Mouse (Mus musculus): ENCODE data around the gene Lclat1.

The Lclat1 gene

GRCm38 (mm10) chr17:73087045-73087910 is 20.5 kb upstream of the Lclat1 start:
- DNase-seq (ENCODE audit: extremely low read depth, low read depth, low spot score): no peak

- no peak for DNase-seq (ENCODE audit: extremely low read depth, low read depth, low spot score)
Observed at GRCm38 (mm10) chr17:73091368-73091767, 16.4 kb upstream of the Lclat1 start.

- DNase-seq (ENCODE audit: extremely low read depth, low read depth, low spot score): no peak
Observed at GRCm38 (mm10) chr17:73092103-73093097, 15.4 kb upstream of the Lclat1 start.

- no peak for DNase-seq (ENCODE audit: extremely low read depth, low read depth, low spot score)
Observed at GRCm38 (mm10) chr17:73095070-73095469, 12.7 kb upstream of the Lclat1 start.

GRCm38 (mm10) chr17:73095585-73095984 is 12.2 kb upstream of the Lclat1 start:
- DNase-seq (ENCODE audit: extremely low read depth, low read depth, low spot score): no peak

GRCm38 (mm10) chr17:73096484-73096883 is 11.3 kb upstream of the Lclat1 start:
- DNase-seq (ENCODE audit: extremely low read depth, low read depth, low spot score): no peak

GRCm38 (mm10) chr17:73098636-73099035 is 9.1 kb upstream of the Lclat1 start:
- no peak for DNase-seq (ENCODE audit: extremely low read depth, low read depth, low spot score)

- no peak for DNase-seq (ENCODE audit: extremely low read depth, low read depth, low spot score)
Observed at GRCm38 (mm10) chr17:73100396-73100795, 7.4 kb upstream of the Lclat1 start.

GRCm38 (mm10) chr17:73102538-73102937 is 5.2 kb upstream of the Lclat1 start:
- no peak for DNase-seq (ENCODE audit: extremely low read depth, low read depth, low spot score)

GRCm38 (mm10) chr17:73108170-73108887 is 544 bp downstream of the Lclat1 start:
- DNase-seq (ENCODE audit: extremely low read depth, low read depth, low spot score): no peak

GRCm38 (mm10) chr17:73108888-73109259 is 1.1 kb downstream of the Lclat1 start:
- no peak for DNase-seq (ENCODE audit: extremely low read depth, low read depth, low spot score)

- DNase-seq (ENCODE audit: extremely low read depth, low read depth, low spot score): no peak
Observed at GRCm38 (mm10) chr17:73112128-73112527, 4.3 kb downstream of the Lclat1 start.

GRCm38 (mm10) chr17:73112601-73113000 is 4.8 kb downstream of the Lclat1 start:
- no peak for DNase-seq (ENCODE audit: extremely low read depth, low read depth, low spot score)

GRCm38 (mm10) chr17:73113230-73113629 is 5.4 kb downstream of the Lclat1 start:
- no peak for DNase-seq (ENCODE audit: extremely low read depth, low read depth, low spot score)

- no peak for DNase-seq (ENCODE audit: extremely low read depth, low read depth, low spot score)
Observed at GRCm38 (mm10) chr17:73118134-73118533, 10.3 kb downstream of the Lclat1 start.

- DNase-seq (ENCODE audit: extremely low read depth, low read depth, low spot score): no peak
Observed at GRCm38 (mm10) chr17:73118702-73119101, 10.9 kb downstream of the Lclat1 start.

GRCm38 (mm10) chr17:73119150-73119549 is 11.4 kb downstream of the Lclat1 start:
- no peak for DNase-seq (ENCODE audit: extremely low read depth, low read depth, low spot score)

GRCm38 (mm10) chr17:73120545-73120944 is 12.8 kb downstream of the Lclat1 start:
- no peak for DNase-seq (ENCODE audit: extremely low read depth, low read depth, low spot score)

GRCm38 (mm10) chr17:73121726-73122125 is 13.9 kb downstream of the Lclat1 start:
- no peak for DNase-seq (ENCODE audit: extremely low read depth, low read depth, low spot score)

- no peak for DNase-seq (ENCODE audit: extremely low read depth, low read depth, low spot score)
Observed at GRCm38 (mm10) chr17:73126349-73126748, 18.6 kb downstream of the Lclat1 start.

GRCm38 (mm10) chr17:73126903-73127302 is 19.1 kb downstream of the Lclat1 start:
- no peak for DNase-seq (ENCODE audit: extremely low read depth, low read depth, low spot score)
